ENCODE assay signal across 9 mouse cellular contexts in the genomic region with DNA sequence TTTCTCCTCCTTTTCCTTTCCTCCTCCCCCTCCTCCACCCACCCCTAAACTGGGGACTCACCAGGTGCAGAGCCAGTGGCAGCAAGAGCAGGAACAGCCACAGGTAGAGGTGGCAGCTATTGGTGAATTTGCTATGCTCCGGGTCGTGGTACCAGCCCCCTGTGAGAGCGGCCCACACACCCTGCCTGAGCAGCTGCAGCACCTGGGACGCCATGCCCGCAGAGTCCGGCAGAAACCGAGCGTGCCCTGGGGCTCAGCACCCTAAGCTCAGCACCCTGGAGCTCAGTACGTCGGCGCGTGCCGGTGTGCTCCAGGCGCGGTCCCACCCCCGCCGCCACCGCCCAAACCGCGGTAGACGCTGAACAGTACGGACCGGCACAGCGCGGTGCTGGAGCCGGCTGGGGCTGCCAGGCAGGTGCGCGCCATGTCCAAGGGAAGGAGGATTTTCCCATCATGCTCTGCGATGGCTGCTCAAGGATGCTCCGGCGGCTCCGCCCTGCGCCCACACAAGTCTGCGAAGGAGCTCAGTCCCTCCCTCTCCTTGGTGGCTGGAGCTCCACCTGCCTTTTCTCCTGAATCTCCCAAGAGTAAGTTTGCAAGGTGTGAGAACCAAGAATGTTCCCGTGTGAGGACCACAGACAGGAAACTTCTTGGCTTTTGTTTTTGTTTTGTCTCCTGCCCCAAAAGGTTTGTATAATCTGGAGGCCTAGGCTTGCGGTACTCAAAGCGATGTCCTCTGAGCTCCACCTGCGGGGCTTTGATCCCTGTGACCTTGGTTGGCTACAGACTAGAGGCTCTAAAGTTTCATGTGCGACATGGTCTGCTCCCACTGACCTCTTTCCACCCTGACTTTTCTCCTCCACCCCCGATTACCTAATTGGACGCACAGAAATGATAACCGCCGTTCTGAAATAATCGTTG. TPM values are rescaled to one million over a fixed set of nuclear protein-coding genes. Genes with fewer than 3 reads are reported as not detected.
DNase-seq lines count a peak whose midpoint lies in the region; ATAC-seq and TF ChIP-seq lines count a peak whose summit lies in the region.
"Had no signal": no experiment of that assay in that cellular context is flagged by ENCODE, and none has a peak within 500 bp of the region (broad histone marks: within the 10 kb centered on the region; RNA-seq: fewer than 3 reads in every experiment).

A gene (minus strand): TSS at position 450 of the 921 bp plus-strand sequence.

- intact Hi-C loops in heart, adult 2 months (cut with DNase I) = no loop called here

- H3K4me1 ChIP-seq in heart, embryonic 16.5 days (ENCODE audit: control insufficient read depth, insufficient read depth, low read length) = peaks cover 3% of the 10 kb centered on the region; the same call in 1 of the 2 replicates
- H3K4me1 ChIP-seq in heart, adult 2 months (ENCODE audit: control insufficient read depth, insufficient read depth, low read length) = no peaks in the 10 kb centered on the region
- peaks cover 11% of the 10 kb centered on the region for H3K4me1 ChIP-seq in olfactory bulb, adult 2 months (ENCODE audit: control insufficient read depth, insufficient read depth, low read length)

- no peak for ATAC-seq in heart, embryonic 16.5 days (replicated peaks; ENCODE audit: extremely low read depth, insufficient read depth, low FRiP score)
- no peak for ATAC-seq in monocyte, adult 5-6 weeks (replicated peaks; ENCODE audit: insufficient number of reproducible peaks, low FRiP score, low TSS enrichment, poor library complexity, severe bottlenecking)

- H3K79me2 ChIP-seq in heart, adult 2 months (replicated peaks; ENCODE audit: control insufficient read depth, insufficient read depth, low read length) = no peaks in the 10 kb centered on the region

- WGBS in heart, embryonic 16.5 days = 8% methylated on average over 44 of the region's 44 CpGs
- WGBS in heart, adult 2 months = 14% methylated on average over 44 of the region's 44 CpGs
- 3% methylated on average over 44 of the region's 44 CpGs for WGBS in olfactory bulb, adult 2 months

- TF ChIP-seq EP300 in heart, adult 2 months (IDR thresholded peaks at IDR 0.05; ENCODE audit: insufficient read depth, low read depth, low read length) = no peak

- DNase-seq in heart, adult 2 months = no peak
- peak; percentile 92 to 95 for DNase-seq in cerebellum, adult 18-20 months
- peak; percentile 67 to 68 for DNase-seq in frontal cortex, postnatal 14 days (ENCODE audit: low spot score in 2 of 2)
- peak; percentile 68 to 86 for DNase-seq in left cerebral cortex, adult 9 months (ENCODE audit: low spot score in 2 of 2)
- DNase-seq in gastrocnemius, adult 18-20 months (ENCODE audit: low spot score) = no peak

- 0 out of 2 replicates have a peak within 1 kb of the TSS, but pooled peaks have one; percentile 24 for H3K4me3 ChIP-seq in heart, embryonic 16.5 days (ENCODE audit: low read length)
- no peak within 1 kb of the TSS for H3K4me3 ChIP-seq in heart, adult 2 months
- H3K4me3 ChIP-seq in olfactory bulb, adult 2 months (ENCODE audit: insufficient read depth, low read depth, low read length) = peak within 1 kb of the TSS; percentile 71
- H3K4me3 ChIP-seq: liver, embryonic 15.5 days had no signal

- H3K27ac ChIP-seq in heart, embryonic 16.5 days (ENCODE audit: low read length) = no peak within 1 kb of the TSS
- no peak within 1 kb of the TSS for H3K27ac ChIP-seq in heart, adult 2 months
- H3K27ac ChIP-seq in olfactory bulb, adult 2 months (ENCODE audit: insufficient read depth, low read depth, low read length) = no peak within 1 kb of the TSS
- H3K27ac ChIP-seq: liver, embryonic 15.5 days had no signal

- TF ChIP-seq POLR2A in heart, adult 2 months (IDR thresholded peaks at IDR 0.05; ENCODE audit: insufficient read depth, low read depth, low read length) = no peak
- no peak for TF ChIP-seq POLR2A in olfactory bulb, adult 2 months (IDR thresholded peaks at IDR 0.05; ENCODE audit: insufficient read depth, low read depth, low read length)

- H3K9me3 ChIP-seq in heart, embryonic 16.5 days (replicated peaks; ENCODE audit: control insufficient read depth, low read length) = no peaks in the 10 kb centered on the region
- H3K9me3 ChIP-seq: liver, embryonic 15.5 days had no signal

- no peak within 1 kb of the TSS for H3K9ac ChIP-seq in heart, embryonic 16.5 days (ENCODE audit: low read length)
- no peak within 1 kb of the TSS for H3K9ac ChIP-seq in heart, adult 2 months (ENCODE audit: low read depth, low read length)
- H3K9ac ChIP-seq: liver, embryonic 15.5 days had no signal

- no peaks in the 10 kb centered on the region for H3K36me3 ChIP-seq in heart, embryonic 16.5 days (ENCODE audit: control insufficient read depth, insufficient read depth)
- no peaks in the 10 kb centered on the region for H3K36me3 ChIP-seq in heart, adult 2 months (ENCODE audit: control insufficient read depth, insufficient read depth, low read length)
- H3K36me3 ChIP-seq: liver, embryonic 15.5 days had no signal

- H3K4me2 ChIP-seq in heart, embryonic 16.5 days (ENCODE audit: low read depth, low read length) = peak within 1 kb of the TSS; percentile 45
- H3K4me2 ChIP-seq: liver, embryonic 15.5 days had no signal

- H3K27me3 ChIP-seq in heart, embryonic 16.5 days (ENCODE audit: control insufficient read depth, insufficient read depth, low read length) = peaks cover 22% of the 10 kb centered on the region
- peaks cover 8% of the 10 kb centered on the region for H3K27me3 ChIP-seq in heart, adult 2 months (ENCODE audit: control insufficient read depth, insufficient read depth, low read length)

- no peak for TF ChIP-seq CTCF in heart, adult 2 months (IDR thresholded peaks at IDR 0.05)
- no peak for TF ChIP-seq CTCF in olfactory bulb, adult 2 months (IDR thresholded peaks at IDR 0.05; ENCODE audit: insufficient read depth, low read depth, low read length)

RNA-seq across cellular contexts. Expression of the gene that starts here (rescaled TPM):
- 0.15 and 0.22 TPM in 2 replicates for polyA plus RNA-seq in heart, embryonic 16.5 days (2015; fragmentation: Nextera tagmentation; extraction: Ambion mirVana)
- under 1 TPM; 0.34 to 0.36 TPM for total RNA-seq in heart, adult 2 months (2021)
- 0.79 and 0.86 TPM in 2 replicates for polyA plus RNA-seq in heart, adult 2 months (2012; rRNA removed)
- polyA plus RNA-seq in olfactory bulb, adult 2 months (2012; ENCODE audit: insufficient read depth, insufficient read length, low replicate concordance, missing spikeins) = not detected in 2 replicates
- total RNA-seq in monocyte, adult 5-6 weeks (2017) = not detected in 3 replicates
- under 1 TPM; 0.21 to 0.48 TPM for total RNA-seq in gastrocnemius, adult 18-20 months (2021)

Comparison
In these comparisons a context has a peak if more than half of its experiments do, and no peak if none do; other contexts are left out.
1. DNase-seq: peak in cerebellum, adult 18-20 months (2 of 2), frontal cortex, postnatal 14 days (2 of 2) and left cerebral cortex, adult 9 months (2 of 2); none in heart, adult 2 months (0 of 2) and gastrocnemius, adult 18-20 months (single experiment).